Mouse (Mus musculus) stomach, postnatal 0 days (tissue): ENCODE data around the gene Flrt1. TPM values are rescaled to one million over a fixed set of nuclear protein-coding genes. Genes with fewer than 3 reads are reported as not detected.

Experiments used
- ATAC-seq: fragments of 200-750 bp; cut with Nextera tagmentation; 2 replicates; pipeline ENCODE4 v1.8.0; 2017; ENCODE audit not compliant: low FRiP score, low TSS enrichment
- DNase-seq: peaks from one replicate; pipeline ENCODE4 v3.0.0-alpha.2; 2016; ENCODE audit warnings: low spot score
- H3K27ac ChIP-seq: fragments of 300-500 bp; sonication (generic); replicated peaks from 2 replicates; pipeline ENCODE4 v1.5.1; 2014; ENCODE audit warnings: mild to moderate bottlenecking, control low read depth
- H3K27me3 ChIP-seq: fragments of 300-500 bp; sonication (generic); 2 replicates; pipeline ENCODE4 v1.6.1; 2014; ENCODE audit warnings: low read length; ENCODE audit not compliant: control insufficient read depth, insufficient read depth
- H3K36me3 ChIP-seq: fragments of 300-500 bp; sonication (generic); 2 replicates; pipeline ENCODE4 v1.6.1; 2014; ENCODE audit warnings: low read length, mixed read lengths; ENCODE audit not compliant: control insufficient read depth, insufficient read depth
- H3K4me1 ChIP-seq: fragments of 300-500 bp; sonication (generic); replicated peaks from 2 replicates; pipeline ENCODE4 v1.6.1; 2014; ENCODE audit warnings: antibody characterized with exemption; ENCODE audit not compliant: control insufficient read depth, insufficient read depth
- H3K4me2 ChIP-seq: fragments of 300-500 bp; sonication (generic); replicated peaks from 2 replicates; pipeline ENCODE4 v1.6.1; 2014; ENCODE audit warnings: low read depth, mild to moderate bottlenecking, control low read depth, moderate library complexity
- H3K4me3 ChIP-seq: fragments of 300-500 bp; sonication (generic); 2 replicates; pipeline ENCODE4 v1.5.1; 2014; ENCODE audit warnings: low read depth, low read length, control low read depth
- H3K9ac ChIP-seq: fragments of 300-500 bp; sonication (generic); 2 replicates; pipeline ENCODE4 v1.6.1; 2014; ENCODE audit warnings: mild to moderate bottlenecking, low read length, control low read depth, mixed read lengths
- H3K9me3 ChIP-seq: fragments of 300-500 bp; sonication (generic); 2 replicates; pipeline ENCODE4 v1.6.1; 2016; ENCODE audit warnings: low read length; ENCODE audit not compliant: control insufficient read depth
- CTCF ChIP-seq: IDR thresholded peaks from 2 replicates; pipeline ENCODE4 v1.5.1; 2016; ENCODE audit warnings: antibody characterized with exemption, low read depth, mild to moderate bottlenecking, moderate library complexity
- EP300 ChIP-seq: optimal IDR thresholded peaks from 2 replicates; pipeline ENCODE3; 2016; ENCODE audit warnings: antibody characterized with exemption
- whole genome bisulfite sequencing: fragments of 180-500 bp; shearing (Covaris S2); extraction: QIAGEN DNeasy Blood & Tissue Kit; methylation state at CpG from one replicate; pipeline ENCODE4 v1.1.7; 2014; 5-methylcytosine and 5-hydroxymethylcytosine counted together
- polyA plus RNA-seq: library from polyadenylated mRNA; unstranded; fragments of >200 nt; fragmentation: Nextera tagmentation; extraction: Ambion mirVana; gene quantifications from 2 replicates; pipeline ENCODE4 v1.2.1, GENCODE M21; 2015

Gene Flrt1
- polyA plus RNA-seq, 1 experiment from 2014 or later: 1.1 TPM

- Histone ChIP-seq H3K27ac (peak overlapping the region; percentile 74), H3K4me1 (peaks cover 3% of the 10 kb centered on the region), H3K27me3 (no peaks in the 10 kb centered on the region), H3K4me2 (peak overlapping the region; percentile 35), H3K36me3 (no peaks in the 10 kb centered on the region; the same call in 1 of the 2 replicates), H3K9me3 (no peaks in the 10 kb centered on the region), H3K4me3 (no peak overlapping the region), H3K9ac (peak overlapping the region; percentile 59)
- DNase-seq (no peak), ATAC-seq (peak; percentile 65; the same call in 1 of the 2 replicates)
- TF ChIP-seq CTCF (0 out of 2 replicates have a peak, but pooled peaks have one; percentile 3), EP300 (no peak)
- 72% methylated on average over 4 of the region's 4 CpGs for WGBS
Measured at GRCm38 (mm10) chr19:7103349-7103992, 2.1 kb downstream of the Flrt1 start.

GRCm38 (mm10) chr19:7102039-7102438 lies 3.5 kb downstream of the Flrt1 start:
- Histone ChIP-seq H3K4me3 (no peak overlapping the region), H3K9me3 (no peaks in the 10 kb centered on the region), H3K4me2 (no peak overlapping the region), H3K27me3 (no peaks in the 10 kb centered on the region), H3K36me3 (no peaks in the 10 kb centered on the region; the same call in 1 of the 2 replicates), H3K4me1 (peaks cover 3% of the 10 kb centered on the region), H3K27ac (no peak overlapping the region), H3K9ac (no peak overlapping the region)
- ATAC-seq (no peak), DNase-seq (no peak)
- no peak for TF ChIP-seq CTCF
- no peak for TF ChIP-seq EP300
- 89% methylated on average over 10 of the region's 10 CpGs for whole genome bisulfite sequencing

GRCm38 (mm10) chr19:7099620-7100155 lies 5.8 kb downstream of the Flrt1 start:
- Histone ChIP-seq H3K4me3 (no peak overlapping the region), H3K4me2 (no peak overlapping the region), H3K27ac (no peak overlapping the region), H3K9me3 (no peaks in the 10 kb centered on the region), H3K4me1 (peaks cover 3% of the 10 kb centered on the region), H3K36me3 (no peaks in the 10 kb centered on the region), H3K9ac (no peak overlapping the region), H3K27me3 (no peaks in the 10 kb centered on the region)
- WGBS: 88% methylated on average over 3 of the region's 3 CpGs
- DNase-seq (no peak), ATAC-seq (no peak)
- TF ChIP-seq CTCF (no peak), EP300 (no peak)

GRCm38 (mm10) chr19:7092756-7093155 lies 12.8 kb downstream of the Flrt1 start:
- Histone ChIP-seq H3K4me1 (no peaks in the 10 kb centered on the region), H3K27me3 (no peaks in the 10 kb centered on the region), H3K36me3 (no peaks in the 10 kb centered on the region), H3K9me3 (no peaks in the 10 kb centered on the region), H3K4me3 (no peak overlapping the region), H3K27ac (no peak overlapping the region), H3K4me2 (no peak overlapping the region), H3K9ac (no peak overlapping the region)
- no peak for DNase-seq
- TF ChIP-seq EP300: no peak
- no peak for TF ChIP-seq CTCF
- ATAC-seq: no peak
- WGBS: 80% methylated on average over 5 of the region's 5 CpGs

- Histone ChIP-seq H3K4me1 (no peaks in the 10 kb centered on the region), H3K9me3 (no peaks in the 10 kb centered on the region), H3K4me2 (no peak overlapping the region), H3K27ac (no peak overlapping the region), H3K36me3 (no peaks in the 10 kb centered on the region), H3K27me3 (no peaks in the 10 kb centered on the region), H3K9ac (no peak overlapping the region), H3K4me3 (no peak overlapping the region)
- no peak for TF ChIP-seq EP300
- no peak for TF ChIP-seq CTCF
- no peak for ATAC-seq
- 65% methylated on average over 10 of the region's 10 CpGs for WGBS
- no peak for DNase-seq
Measured at GRCm38 (mm10) chr19:7091448-7092050, 14.0 kb downstream of the Flrt1 start.
